Mouse (Mus musculus) neural tube, embryonic 11.5 days (tissue): ENCODE measurements at regions not wholly inside any gene's neighbourhood (a gene's known extent, or its start where the extent isn't known, plus 50 kb on each side); places are given as distances from the start of the nearest gene placed in this dataset.

Experiments used
- ATAC-seq: fragments of 200-750 bp; cut with Nextera tagmentation; 2 replicates; pipeline ENCODE4 v1.8.0; 2017; ENCODE audit warnings: moderate number of reproducible peaks, mild to moderate bottlenecking, moderate TSS enrichment, moderate library complexity; ENCODE audit not compliant: insufficient read depth, low FRiP score, low TSS enrichment
- DNase-seq: peaks from one replicate; pipeline ENCODE4 v3.0.0-alpha.2; 2015; ENCODE audit warnings: low spot score
- H3K27ac ChIP-seq: fragments of 300-500 bp; sonication (generic); 2 replicates; pipeline ENCODE4 v1.5.1; 2014; ENCODE audit warnings: low read depth, mild to moderate bottlenecking, low read length
- H3K27me3 ChIP-seq: fragments of 300-500 bp; sonication (generic); 2 replicates; pipeline ENCODE4 v1.6.1; 2014; ENCODE audit warnings: mild to moderate bottlenecking, low read length, mixed read lengths; ENCODE audit not compliant: control insufficient read depth, insufficient read depth
- H3K36me3 ChIP-seq: fragments of 300-500 bp; sonication (generic); 2 replicates; pipeline ENCODE4 v1.6.1; 2014; ENCODE audit warnings: mild to moderate bottlenecking, low read length, moderate library complexity, mixed read lengths; ENCODE audit not compliant: control insufficient read depth, insufficient read depth
- H3K4me1 ChIP-seq: fragments of 300-500 bp; sonication (generic); 2 replicates; pipeline ENCODE4 v1.6.1; 2014; ENCODE audit warnings: low read length, mixed read lengths; ENCODE audit not compliant: control insufficient read depth, insufficient read depth
- H3K4me2 ChIP-seq: fragments of 300-500 bp; sonication (generic); 2 replicates; pipeline ENCODE4 v1.6.1; 2014; ENCODE audit warnings: low read depth, mild to moderate bottlenecking, moderate library complexity
- H3K4me3 ChIP-seq: fragments of 300-500 bp; sonication (generic); 2 replicates; pipeline ENCODE4 v1.5.1; 2014; ENCODE audit warnings: low read depth, low read length
- H3K9ac ChIP-seq: fragments of 300-500 bp; sonication (generic); 2 replicates; pipeline ENCODE4 v1.6.1; 2014; ENCODE audit warnings: mild to moderate bottlenecking, low read length
- H3K9me3 ChIP-seq: fragments of 300-500 bp; sonication (generic); 2 replicates; pipeline ENCODE4 v1.6.1; 2016; ENCODE audit warnings: low read length; ENCODE audit not compliant: control insufficient read depth
- WGBS: fragments of 180-500 bp; shearing (Covaris S2); extraction: QIAGEN DNeasy Blood & Tissue Kit; methylation state at CpG from one replicate; pipeline ENCODE4 v1.1.7; 2014; 5-methylcytosine and 5-hydroxymethylcytosine counted together

DNA sequence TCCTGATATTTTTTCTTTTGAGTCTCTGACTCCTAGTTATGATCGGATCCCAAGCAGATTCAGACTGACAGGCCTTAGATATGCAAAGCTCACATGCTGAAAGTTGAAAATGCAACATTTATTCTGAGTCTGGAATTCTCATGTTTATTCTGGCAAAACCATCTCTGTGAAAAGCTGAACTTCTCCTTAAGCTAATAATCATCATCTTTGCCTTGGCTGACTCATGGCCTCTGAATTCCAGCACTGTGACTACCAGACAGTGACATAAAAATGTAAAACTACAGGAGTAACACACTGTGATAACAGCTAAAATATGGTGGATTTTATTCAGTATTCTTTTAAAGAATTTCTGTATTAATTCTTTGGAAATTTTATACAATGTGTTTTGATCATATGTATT, 680.4 kb upstream of the Lrrc4c start:
- WGBS, result 92% methylated on average over 1 of the region's 1 CpGs
- Histone ChIP-seq H3K36me3 (no peaks in the 10 kb centered on the region), H3K4me3 (no peak overlapping the region), H3K4me1 (no peaks in the 10 kb centered on the region), H3K9me3 (no peaks in the 10 kb centered on the region), H3K4me2 (no peak overlapping the region), H3K27me3 (no peaks in the 10 kb centered on the region), H3K27ac (no peak overlapping the region), H3K9ac (no peak overlapping the region)
- no peak for DNase-seq
- ATAC-seq, result no peak

DNA sequence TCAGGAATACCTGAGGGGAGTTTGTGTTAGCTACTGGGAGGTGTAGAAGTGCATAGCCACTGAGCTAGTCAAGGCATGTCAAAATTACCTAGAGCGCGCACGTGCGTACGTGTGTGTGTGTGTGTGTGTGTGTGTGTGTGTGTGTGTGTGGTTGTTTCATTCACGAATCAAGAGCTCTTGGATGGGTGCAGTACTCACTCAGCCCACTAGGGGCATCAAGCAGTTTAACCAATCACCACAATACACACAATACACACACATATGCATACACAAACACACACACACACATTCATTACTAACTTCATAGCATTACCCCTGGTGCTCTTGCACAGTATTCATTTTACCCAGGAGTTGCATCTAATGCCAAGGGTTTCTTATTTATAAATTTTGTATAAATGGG, 643.6 kb upstream of the Lrrc4c start:
- no peak for DNase-seq
- Histone ChIP-seq H3K4me3 (no peak overlapping the region), H3K27me3 (no peaks in the 10 kb centered on the region), H3K4me2 (no peak overlapping the region), H3K9me3 (no peaks in the 10 kb centered on the region), H3K4me1 (no peaks in the 10 kb centered on the region), H3K9ac (no peak overlapping the region), H3K27ac (no peak overlapping the region), H3K36me3 (no peaks in the 10 kb centered on the region)
- 86% methylated on average over 6 of the region's 6 CpGs for WGBS
- no peak for ATAC-seq

DNA sequence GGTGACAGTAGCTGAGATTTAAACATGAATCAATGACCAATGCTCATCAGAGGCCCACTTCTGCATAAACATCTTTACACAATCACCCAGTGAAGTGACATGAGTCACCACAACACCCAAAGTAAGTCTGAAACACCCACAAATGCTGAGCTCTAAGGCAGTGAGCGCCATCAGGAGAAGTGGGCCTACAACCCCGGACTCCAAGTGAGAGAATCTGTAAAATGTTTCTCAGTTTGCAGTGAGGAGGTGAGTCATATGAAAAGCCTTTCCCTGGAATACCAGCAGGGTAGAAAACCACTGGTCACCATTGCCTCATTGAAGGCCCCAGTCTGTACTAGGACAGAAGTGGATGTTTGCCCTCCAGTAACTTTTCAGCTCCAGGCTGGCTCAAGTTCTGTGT, 602.6 kb upstream of the Lrrc4c start:
- H3K4me3 ChIP-seq, result no peak overlapping the region
- 93% methylated on average over 2 of the region's 2 CpGs for WGBS
- H3K36me3 ChIP-seq, result no peaks in the 10 kb centered on the region
- no peaks in the 10 kb centered on the region for H3K9me3 ChIP-seq
- no peak overlapping the region for H3K27ac ChIP-seq
- no peak overlapping the region for H3K9ac ChIP-seq
- H3K4me1 ChIP-seq, result no peaks in the 10 kb centered on the region
- DNase-seq (no peak), ATAC-seq (no peak)
- H3K27me3 ChIP-seq, result no peaks in the 10 kb centered on the region
- no peak overlapping the region for H3K4me2 ChIP-seq
